Mouse (Mus musculus): Measurements from ENCODE around the gene Irf8. TPM values are rescaled to one million over a fixed set of nuclear protein-coding genes. Genes with fewer than 3 reads are reported as not detected.

Gene Irf8
- total and polyA plus RNA-seq, 3 experiments = not detected

- Histone ChIP-seq H3K79me2 (ENCODE audit: control insufficient read depth, insufficient read depth, low read length, poor library complexity) (no peaks in the 10 kb centered on the region), H3K4me3 (ENCODE audit: control insufficient read depth in 1 of 2, insufficient read depth in 1 of 2, low read depth in 2 of 2, low read length in 2 of 2) (no peak overlapping the region), H3K9me3 (replicated peaks; ENCODE audit: insufficient read depth, low read length) (no peaks in the 10 kb centered on the region), H3K4me1 (ENCODE audit: control insufficient read depth in 1 of 2, insufficient read depth in 2 of 2, low read length in 2 of 2) (no peaks in the 10 kb centered on the region), H3K36me3 (ENCODE audit: control insufficient read depth in 1 of 2, insufficient read depth in 2 of 2, low read length in 2 of 2) (no peaks in the 10 kb centered on the region), H3K9ac (ENCODE audit: control insufficient read depth, low read depth, low read length, poor library complexity, severe bottlenecking) (no peak overlapping the region), H3K27ac (ENCODE audit: control insufficient read depth, low read depth, low read length) (no peak overlapping the region), H3K27me3 (ENCODE audit: control insufficient read depth in 1 of 2, insufficient read depth in 2 of 2, low read length in 2 of 2) (no peaks in the 10 kb centered on the region)
- no peak for DNase-seq (ENCODE audit: low read depth, low spot score)
- TF ChIP-seq NELFE (IDR thresholded peaks at IDR 0.05; ENCODE audit: low read depth, low read length) (no peak), E2F4 (IDR thresholded peaks at IDR 0.05; ENCODE audit: borderline replicate concordance, low read depth, low read length) (no peak), MAX (IDR thresholded peaks at IDR 0.05; ENCODE audit: low read length) (no peak), UBTF (IDR thresholded peaks at IDR 0.05; ENCODE audit: borderline replicate concordance, insufficient read depth, low read depth, low read length) (no peak), ZMIZ1 (IDR thresholded peaks at IDR 0.05; ENCODE audit: low read depth, low read length) (no peak), POLR2AphosphoS2 (IDR thresholded peaks at IDR 0.05; ENCODE audit: low read length) (no peak), GABPA (IDR thresholded peaks at IDR 0.05; ENCODE audit: low read depth, low read length) (no peak), MAZ (IDR thresholded peaks at IDR 0.05; ENCODE audit: low read depth, low read length) (no peak), SMC3 (IDR thresholded peaks at IDR 0.05; ENCODE audit: low read depth, low read length) (no peak), ETS1 (IDR thresholded peaks at IDR 0.05; ENCODE audit: low read depth, low read length) (no peak), ZNF384 (IDR thresholded peaks at IDR 0.05; ENCODE audit: low read depth, low read length) (no peak), RAD21 (IDR thresholded peaks at IDR 0.05; ENCODE audit: low read depth, low read length) (no peak), POLR2A (IDR thresholded peaks at IDR 0.05; ENCODE audit: control insufficient read depth in 1 of 2, insufficient read depth in 1 of 2, low read depth in 1 of 2, low read length in 2 of 2, poor library complexity in 1 of 2) (no peak), NRF1 (IDR thresholded peaks at IDR 0.05; ENCODE audit: insufficient read depth, low read depth, low read length, poor library complexity, severe bottlenecking) (no peak), CHD2 (IDR thresholded peaks at IDR 0.05; ENCODE audit: low read length) (no peak), CHD1 (IDR thresholded peaks at IDR 0.05; ENCODE audit: low read depth, low read length) (no peak)
Measured at GRCm38 (mm10) chr8:120732068-120732467, 4.1 kb upstream of the Irf8 start.

GRCm38 (mm10) chr8:120736486-120736885, 328 bp downstream of the Irf8 start:
- Histone ChIP-seq H3K79me2 (ENCODE audit: control insufficient read depth, insufficient read depth, low read length, poor library complexity) (no peaks in the 10 kb centered on the region), H3K27ac (ENCODE audit: control insufficient read depth, low read depth, low read length) (no peak overlapping the region), H3K9me3 (replicated peaks; ENCODE audit: insufficient read depth, low read length) (no peaks in the 10 kb centered on the region), H3K9ac (ENCODE audit: control insufficient read depth, low read depth, low read length, poor library complexity, severe bottlenecking) (no peak overlapping the region), H3K4me1 (ENCODE audit: control insufficient read depth in 1 of 2, insufficient read depth in 2 of 2, low read length in 2 of 2) (no peaks in the 10 kb centered on the region), H3K4me3 (ENCODE audit: control insufficient read depth in 1 of 2, insufficient read depth in 1 of 2, low read depth in 2 of 2, low read length in 2 of 2) (no peak overlapping the region), H3K27me3 (ENCODE audit: control insufficient read depth in 1 of 2, insufficient read depth in 2 of 2, low read length in 2 of 2) (no peaks in the 10 kb centered on the region), H3K36me3 (ENCODE audit: control insufficient read depth in 1 of 2, insufficient read depth in 2 of 2, low read length in 2 of 2) (no peaks in the 10 kb centered on the region)
- no peak for TF ChIP-seq UBTF (IDR thresholded peaks at IDR 0.05; ENCODE audit: borderline replicate concordance, insufficient read depth, low read depth, low read length)
- TF ChIP-seq NRF1 (IDR thresholded peaks at IDR 0.05; ENCODE audit: insufficient read depth, low read depth, low read length, poor library complexity, severe bottlenecking) = no peak
- no peak for TF ChIP-seq E2F4 (IDR thresholded peaks at IDR 0.05; ENCODE audit: borderline replicate concordance, low read depth, low read length)
- no peak for TF ChIP-seq ZKSCAN1 (IDR thresholded peaks at IDR 0.05; ENCODE audit: low read depth, low read length)
- TF ChIP-seq ZC3H11A (IDR thresholded peaks at IDR 0.05; ENCODE audit: low read depth, low read length) = no peak
- TF ChIP-seq MAFK (IDR thresholded peaks at IDR 0.05; ENCODE audit: borderline replicate concordance, low read depth, low read length) = no peak
- no peak for TF ChIP-seq NELFE (IDR thresholded peaks at IDR 0.05; ENCODE audit: low read depth, low read length)
- TF ChIP-seq MAX (IDR thresholded peaks at IDR 0.05; ENCODE audit: low read length) = no peak
- TF ChIP-seq KAT2A (conservative IDR thresholded peaks at IDR 0.05; ENCODE audit: low read depth, low read length) = no peak
- TF ChIP-seq USF1 (IDR thresholded peaks at IDR 0.05; ENCODE audit: low read depth, low read length) = no peak
- no peak for TF ChIP-seq GABPA (IDR thresholded peaks at IDR 0.05; ENCODE audit: low read depth, low read length)
- no peak for TF ChIP-seq POLR2AphosphoS5 (IDR thresholded peaks at IDR 0.05; ENCODE audit: borderline replicate concordance, low read depth, low read length)
- TF ChIP-seq MYC (IDR thresholded peaks at IDR 0.05; ENCODE audit: low read depth, low read length) = no peak
- TF ChIP-seq POLR2AphosphoS2 (IDR thresholded peaks at IDR 0.05; ENCODE audit: low read length) = no peak
- TF ChIP-seq SIN3A (IDR thresholded peaks at IDR 0.05; ENCODE audit: low read length) = no peak
- no peak for TF ChIP-seq JUND (IDR thresholded peaks at IDR 0.05; ENCODE audit: low read depth, low read length)
- TF ChIP-seq BHLHE40 (IDR thresholded peaks at IDR 0.05; ENCODE audit: borderline replicate concordance, low read depth, low read length) = no peak
- no peak for TF ChIP-seq SMC3 (IDR thresholded peaks at IDR 0.05; ENCODE audit: low read depth, low read length)
- no peak for TF ChIP-seq MYB (IDR thresholded peaks at IDR 0.05; ENCODE audit: low read depth, low read length)
- no peak for DNase-seq (ENCODE audit: low read depth, low spot score)

Data from MEL (cell line).